Mouse (Mus musculus): ENCODE measurements around the gene Slc25a34. TPM values are rescaled to one million over a fixed set of nuclear protein-coding genes. Genes with fewer than 3 reads are reported as not detected.

The Slc25a34 gene
- not detected for total RNA-seq (2023)

GRCm38 (mm10) chr4:141623666-141624065, at the start of gene Slc25a34:
TSS of gene Slc25a34 (minus strand) at chr4:141623821.

GRCm38 (mm10) chr4:141664799-141665198, 41.2 kb upstream of the Slc25a34 start, which contains the start of gene Plekhm2:
TSS of gene Plekhm2 (minus strand) at chr4:141664899.

GRCm38 (mm10) chr4:141618565-141619243, 4.9 kb downstream of the Slc25a34 start, which contains the start of gene Tmem82:
TSS of gene Tmem82 (minus strand) at chr4:141618633.

GRCm38 (mm10) chr4:141605861-141606260, 17.8 kb downstream of the Slc25a34 start, which contains the start of gene Fblim1:
TSS of gene Fblim1 (minus strand) at chr4:141606096.

Other genes with a start within 250 kb of the Slc25a34 start
- not detected for gene Clcnka, start 225.1 kb downstream of the Slc25a34 start, total RNA-seq (2023)
- not detected for gene Clcnkb, start 207.8 kb downstream of the Slc25a34 start, total RNA-seq (2023)
- gene Hspb7, start 203.0 kb downstream of the Slc25a34 start, total RNA-seq (2023) = not detected
- not detected for gene Srarp, start 187.7 kb downstream of the Slc25a34 start, total RNA-seq (2023)
- 41.5 TPM for gene Zbtb17, start 179.2 kb downstream of the Slc25a34 start, total RNA-seq (2023)
- gene Spen, start 85.2 kb downstream of the Slc25a34 start, total RNA-seq (2023) = 57.6 TPM
- gene Fblim1, start 17.7 kb downstream of the Slc25a34 start, total RNA-seq (2023) = not detected
- not detected for gene Tmem82, start 5.2 kb downstream of the Slc25a34 start, total RNA-seq (2023)
- 36.7 TPM for gene Plekhm2, start 41.1 kb upstream of the Slc25a34 start, total RNA-seq (2023)
- gene Rsc1a1, start 61.8 kb upstream of the Slc25a34 start, total RNA-seq (2023) = 7.3 TPM
- gene Ddi2, start 99.6 kb upstream of the Slc25a34 start, total RNA-seq (2023) = 37.8 TPM
- not detected for gene Agmat, start 122.9 kb upstream of the Slc25a34 start, total RNA-seq (2023)
- 8.6 TPM for gene Dnajc16, start 167.1 kb upstream of the Slc25a34 start, total RNA-seq (2023)
- gene Casp9, start 169.8 kb upstream of the Slc25a34 start, total RNA-seq (2023) = 9.7 TPM
- gene Cela2a, start 202.3 kb upstream of the Slc25a34 start, total RNA-seq (2023) = 4.9 TPM
- gene Ctrc, start 222.5 kb upstream of the Slc25a34 start, total RNA-seq (2023) = not detected